Mouse (Mus musculus) WW6 (cell line): Measurements from ENCODE around the gene Mapk8ip1.

Experiments used
- DNase-seq: peaks from one replicate; pipeline ENCODE4 v3.0.0-alpha.2; 2013; ENCODE audit warnings: low read depth, low spot score

The Mapk8ip1 gene

GRCm38 (mm10) chr2:92391116-92391515, 9.9 kb downstream of the Mapk8ip1 start:
- no peak for DNase-seq

- DNase-seq: no peak
These were observed 10.7 kb downstream of the Mapk8ip1 start for GRCm38 (mm10) chr2:92390206-92390930.

- no peak for DNase-seq
These were observed 11.4 kb downstream of the Mapk8ip1 start for GRCm38 (mm10) chr2:92389645-92390044.

GRCm38 (mm10) chr2:92388891-92389641, 12.0 kb downstream of the Mapk8ip1 start:
- peak; percentile 77 for DNase-seq

GRCm38 (mm10) chr2:92388081-92388517, 13.0 kb downstream of the Mapk8ip1 start:
- no peak for DNase-seq

- no peak for DNase-seq
These were observed 13.4 kb downstream of the Mapk8ip1 start for GRCm38 (mm10) chr2:92387646-92388045.

- no peak for DNase-seq
These were observed 14.1 kb downstream of the Mapk8ip1 start for GRCm38 (mm10) chr2:92386821-92387570.

GRCm38 (mm10) chr2:92385113-92386051, 15.7 kb downstream of the Mapk8ip1 start:
- no peak for DNase-seq

GRCm38 (mm10) chr2:92384101-92384500, 17.0 kb downstream of the Mapk8ip1 start:
- DNase-seq: no peak

- no peak for DNase-seq
These were observed 18.3 kb downstream of the Mapk8ip1 start for GRCm38 (mm10) chr2:92382759-92383158.

- DNase-seq: no peak
These were observed 19.0 kb downstream of the Mapk8ip1 start, which contains the start of gene 1700029I15Rik for GRCm38 (mm10) chr2:92381901-92382588. 1700029I15Rik (plus strand) TSS chr2:92382538.

- DNase-seq: no peak
These were observed 19.9 kb downstream of the Mapk8ip1 start for GRCm38 (mm10) chr2:92381161-92381560.

- no peak for DNase-seq
These were observed 20.5 kb downstream of the Mapk8ip1 start for GRCm38 (mm10) chr2:92380495-92381050.

GRCm38 (mm10) chr2:92379783-92380494, 21.1 kb downstream of the Mapk8ip1 start:
- no peak for DNase-seq

- no peak for DNase-seq
These were observed 23.7 kb downstream of the Mapk8ip1 start for GRCm38 (mm10) chr2:92377320-92377719.

GRCm38 (mm10) chr2:92376300-92376699, 24.8 kb downstream of the Mapk8ip1 start:
- no peak for DNase-seq

- DNase-seq: no peak
These were observed 25.3 kb downstream of the Mapk8ip1 start for GRCm38 (mm10) chr2:92375788-92376187.

GRCm38 (mm10) chr2:92375099-92375623, 25.9 kb downstream of the Mapk8ip1 start:
- DNase-seq: peak; percentile 90

GRCm38 (mm10) chr2:92374514-92374913, 26.5 kb downstream of the Mapk8ip1 start, which contains the start of the genes Pex16 and Large2:
Pex16 (plus strand) TSS chr2:92374676.
Large2 (minus strand) TSS chr2:92374869.
- DNase-seq: no peak
